Mouse (Mus musculus): ENCODE results near the gene Klk5.

DNA sequence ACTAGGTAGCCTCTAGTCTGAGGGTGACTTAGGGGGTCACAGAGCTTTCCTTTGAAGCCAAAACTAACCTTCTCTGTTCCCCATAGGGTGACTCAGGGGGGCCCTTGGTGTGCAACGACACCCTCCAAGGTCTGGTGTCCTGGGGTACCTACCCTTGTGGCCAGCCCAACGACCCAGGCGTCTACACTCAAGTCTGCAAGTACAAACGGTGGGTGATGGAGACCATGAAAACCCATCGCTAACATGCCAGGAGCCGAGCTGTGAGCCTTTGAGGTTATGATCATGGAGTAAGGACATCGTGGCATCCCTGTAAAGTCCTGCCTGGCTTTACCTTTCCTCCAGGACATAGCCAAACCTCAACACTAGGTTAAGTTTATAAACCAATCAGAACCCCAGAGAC, 26.6 kb upstream of the Klk5 start:
- no peak for TF ChIP-seq POLR2A (IDR thresholded peaks at IDR 0.05; ENCODE audit: insufficient read length, low read depth)
- TF ChIP-seq USF1 (IDR thresholded peaks at IDR 0.05; ENCODE audit: low read depth) = no peak
- TF ChIP-seq MAX (IDR thresholded peaks at IDR 0.05; ENCODE audit: low read depth) = no peak
- TF ChIP-seq TCF12 (IDR thresholded peaks at IDR 0.05; ENCODE audit: insufficient read depth, poor library complexity, severe bottlenecking) = no peak
- no peak for TF ChIP-seq MYOD1 (IDR thresholded peaks at IDR 0.05; ENCODE audit: control insufficient read depth in 1 of 3, insufficient read length in 2 of 3, low read depth in 2 of 3)
- TF ChIP-seq TCF3 (IDR thresholded peaks at IDR 0.05; ENCODE audit: insufficient read length, low read depth) = no peak

Data from myocyte (in vitro differentiated cells).